Mouse (Mus musculus): ENCODE data around the gene Acot3.
"Not testable (repeated sequence)": the region's sequence is repeated elsewhere in the genome, so short reads cannot be mapped to it uniquely, and the experiment has no call there.

Acot3 gene

DNA sequence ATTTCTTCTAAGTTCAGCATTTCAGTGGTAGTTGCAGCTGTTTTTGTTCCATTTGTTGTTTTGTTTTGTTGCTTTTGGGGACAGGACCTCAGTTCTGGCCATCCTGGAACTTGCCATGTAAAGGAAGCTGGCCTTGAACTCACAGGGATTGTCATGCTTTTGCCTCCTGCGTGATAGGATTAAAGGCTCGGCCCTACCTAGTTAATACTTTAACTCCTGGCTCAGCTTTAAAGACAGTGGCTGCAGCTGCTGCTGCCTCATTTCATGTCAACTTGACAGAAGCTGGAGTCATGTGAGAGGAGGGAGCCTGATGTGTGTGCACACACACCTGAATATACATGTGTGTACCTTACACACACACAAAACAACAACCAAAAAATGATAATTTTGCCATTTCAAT is 7.9 kb upstream of the Acot3 start:
- no peak for DNase-seq

DNA sequence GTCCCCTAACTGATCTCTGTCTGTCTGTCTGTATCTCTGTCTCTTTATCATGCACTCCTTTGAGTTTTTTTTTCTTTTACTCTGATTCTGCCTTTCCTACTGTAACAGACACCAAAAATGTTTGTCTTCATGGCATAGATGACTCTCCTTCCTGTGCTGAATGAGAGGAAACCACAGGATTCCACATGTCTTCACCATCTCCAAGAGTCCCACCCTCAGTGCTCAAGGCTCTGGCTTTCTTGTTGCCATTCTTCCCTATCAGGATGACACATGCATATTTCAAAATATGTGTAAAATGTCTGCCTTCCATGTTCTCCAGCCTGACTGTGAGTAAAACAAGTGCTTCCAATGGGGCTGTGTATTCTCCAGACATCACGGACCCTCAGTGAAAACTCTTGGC is 5.0 kb upstream of the Acot3 start:
- DNase-seq, result no peak

DNA sequence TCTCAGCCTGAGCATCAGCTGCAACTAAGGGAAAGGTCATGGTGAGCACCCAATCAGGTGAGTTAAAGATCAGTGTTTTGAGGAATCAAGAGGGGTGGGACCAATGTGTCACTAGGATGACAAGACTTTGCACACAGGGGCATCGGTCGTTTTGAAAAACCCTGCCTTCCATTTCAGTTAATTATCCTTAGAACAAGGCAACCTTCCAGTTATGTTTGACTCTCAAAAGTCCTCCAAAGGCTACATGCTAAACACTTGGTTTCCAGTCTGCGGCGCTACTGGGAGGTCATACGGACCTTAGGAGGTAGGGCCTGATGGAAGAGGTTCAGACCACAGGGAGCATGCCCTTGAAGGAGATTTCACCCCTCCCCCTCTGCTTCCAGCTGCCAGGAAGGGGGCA is 1.2 kb upstream of the Acot3 start:
- not testable (repeated sequence) for DNase-seq

DNA sequence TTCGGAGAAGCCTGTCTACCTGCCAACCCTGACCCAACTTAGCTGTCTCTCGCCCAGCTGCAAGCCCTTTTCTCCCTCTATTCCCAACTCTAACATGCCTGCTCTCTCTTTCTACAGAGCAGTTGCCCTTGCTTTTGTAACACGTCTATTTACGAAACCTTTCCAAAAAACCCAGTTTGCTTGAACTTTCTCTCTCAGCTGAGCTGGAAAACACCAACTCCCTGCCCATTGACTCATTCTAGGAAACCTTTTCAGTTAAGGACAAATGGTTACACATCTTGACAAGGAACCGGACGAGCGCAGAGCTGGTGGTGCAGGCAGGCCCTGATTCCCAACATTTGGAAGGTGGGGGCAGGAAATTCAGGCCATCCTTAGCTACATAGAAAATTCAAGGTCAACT is 665 bp downstream of the Acot3 start:
- DNase-seq, result no peak

DNA sequence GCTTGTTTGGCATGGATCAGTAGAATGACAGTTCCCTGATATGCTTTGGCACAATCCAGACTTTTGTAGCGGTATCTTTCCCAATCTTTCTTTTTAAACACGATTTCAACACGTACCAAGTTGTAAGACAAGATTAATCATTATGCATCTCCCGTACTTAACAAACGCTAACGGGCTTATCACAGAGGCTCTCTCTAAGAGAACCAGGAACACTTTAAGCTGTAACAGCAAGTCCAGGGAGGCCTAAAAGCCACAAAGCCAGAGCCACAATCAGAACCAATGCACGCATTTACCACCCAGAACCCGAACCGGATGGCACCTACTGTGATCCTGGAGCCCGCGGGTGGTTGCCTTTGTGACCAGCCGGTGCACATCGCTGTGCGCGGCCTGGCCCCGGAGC is 1.2 kb downstream of the Acot3 start:
- no peak for DNase-seq

DNA sequence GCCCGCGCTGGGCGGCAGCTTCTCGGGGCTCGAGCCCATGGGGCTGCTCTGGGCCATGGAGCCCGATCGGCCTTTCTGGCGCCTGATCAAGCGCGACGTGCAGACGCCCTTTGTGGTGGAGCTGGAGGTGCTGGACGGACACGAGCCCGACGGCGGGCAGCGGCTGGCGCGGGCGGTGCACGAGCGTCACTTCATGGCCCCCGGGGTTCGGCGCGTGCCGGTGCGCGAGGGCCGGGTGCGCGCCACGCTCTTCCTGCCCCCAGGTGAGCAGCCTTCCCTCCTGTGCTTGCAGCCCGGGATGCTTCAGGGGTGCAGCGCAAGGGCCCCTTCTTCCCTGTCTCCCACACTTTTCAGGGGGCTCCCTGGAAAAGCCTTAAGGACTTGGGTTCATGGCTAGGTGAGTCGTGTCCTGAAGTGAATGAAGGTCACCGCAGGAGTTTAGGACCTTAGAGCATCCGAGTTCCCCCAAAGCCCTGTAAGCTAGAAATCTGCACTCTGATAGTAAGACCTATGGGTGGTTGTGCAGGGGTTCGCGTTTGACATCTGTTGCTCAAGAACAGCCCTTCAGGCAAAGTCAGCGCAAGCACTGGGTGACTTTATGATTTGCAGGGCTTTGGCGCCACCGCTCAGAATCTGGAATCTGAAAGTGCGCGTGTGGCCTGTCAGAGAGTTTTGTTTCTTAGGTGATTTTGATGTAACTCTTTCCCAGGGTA is 1.9 kb downstream of the Acot3 start:
- peak; percentile 17 for DNase-seq

DNA sequence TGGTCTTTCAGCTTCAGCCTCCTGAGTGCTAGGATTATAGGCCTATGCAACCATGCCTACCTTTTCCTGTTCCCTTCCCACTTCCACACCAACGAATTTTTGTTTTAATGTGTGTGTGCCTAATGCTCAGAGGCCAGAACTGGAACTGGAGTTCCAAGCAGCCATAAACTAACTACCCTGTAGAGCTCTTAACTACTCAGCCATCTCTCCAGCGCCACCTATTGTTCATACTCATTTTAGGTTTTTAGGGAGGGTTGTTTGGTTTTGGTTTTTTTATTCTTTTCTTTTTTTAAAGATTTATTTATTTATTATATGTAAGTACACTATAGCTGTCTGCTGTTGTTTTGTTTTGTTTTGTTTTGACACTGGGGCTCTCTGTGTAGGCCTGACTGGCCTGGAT is 9.0 kb downstream of the Acot3 start:
- DNase-seq, result peak; percentile 29

DNA sequence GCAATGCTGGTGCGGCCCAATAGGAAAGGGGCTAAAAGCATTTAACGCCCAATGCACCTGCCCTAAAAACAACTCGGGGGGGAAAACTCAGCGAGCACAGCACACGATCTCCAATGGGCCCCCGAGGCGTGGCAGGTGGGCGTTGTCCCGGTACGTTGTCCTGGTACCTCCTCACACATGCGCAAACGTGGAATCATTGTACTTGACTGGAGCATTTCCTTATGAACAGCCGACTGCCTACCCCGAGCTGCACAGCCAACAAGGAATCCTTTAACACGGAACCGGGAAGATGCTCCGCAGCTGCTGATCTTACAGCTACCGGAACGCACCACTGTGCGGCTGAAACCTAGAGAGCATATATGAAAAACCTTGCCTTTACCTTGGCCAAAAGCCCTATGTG is 10.4 kb downstream of the Acot3 start:
- no peak for DNase-seq

DNA sequence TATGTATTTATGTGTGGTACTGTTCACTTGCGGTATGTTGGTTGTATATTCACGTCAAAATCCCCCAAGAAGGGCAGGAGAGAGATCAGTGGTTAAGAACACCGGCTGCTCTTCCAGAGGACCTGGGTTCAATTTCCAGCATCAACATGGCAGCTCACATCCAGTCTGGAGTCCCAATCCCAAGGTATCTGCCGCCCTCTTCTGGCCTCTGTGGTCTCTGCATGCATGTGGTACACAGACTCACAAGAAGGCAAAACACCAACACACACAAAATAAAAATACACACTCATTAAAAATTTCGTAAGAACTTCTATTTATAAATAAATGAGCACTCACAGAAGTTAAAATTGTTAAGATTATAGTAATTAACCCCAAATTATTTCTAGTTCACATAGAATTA is 11.3 kb downstream of the Acot3 start:
- DNase-seq, result peak; percentile 21

DNA sequence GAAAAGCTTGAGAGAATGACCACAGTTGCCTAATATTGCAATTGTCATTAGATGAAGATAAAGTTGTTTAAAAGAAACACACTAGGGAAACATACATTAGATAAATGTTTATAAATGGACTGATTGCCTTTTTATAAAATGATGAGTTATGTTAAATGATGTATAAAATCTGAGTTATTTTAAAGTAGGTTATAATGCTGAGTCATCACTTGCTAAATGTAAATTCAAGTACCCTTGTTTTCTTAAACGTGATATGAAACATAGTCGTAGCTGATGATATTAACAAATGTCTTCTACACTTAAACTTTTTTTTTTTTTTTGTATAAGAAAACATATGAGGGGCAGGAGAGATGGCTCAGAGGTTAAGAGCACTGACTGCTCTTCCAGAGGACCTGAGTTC is 11.9 kb downstream of the Acot3 start:
- DNase-seq, result no peak

DNA sequence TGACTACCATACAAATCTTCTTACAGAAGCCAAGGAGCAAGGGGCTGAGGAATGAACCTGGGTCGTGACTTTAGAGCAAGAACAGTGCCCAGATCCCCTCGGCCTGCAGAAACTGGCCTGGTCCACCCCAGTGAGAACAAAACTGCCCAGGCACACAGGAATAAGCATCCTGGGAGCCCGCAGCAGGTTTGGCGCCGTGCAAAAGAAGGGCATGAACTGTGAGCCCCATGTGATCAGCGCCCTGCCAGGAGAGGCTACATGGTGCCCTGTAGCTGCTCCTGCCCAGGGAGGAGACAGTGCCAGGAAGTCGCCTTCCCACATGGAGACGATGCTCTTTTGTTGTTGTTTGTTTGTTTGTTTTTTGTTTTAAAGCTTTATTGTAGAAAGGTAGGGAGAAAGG is 12.7 kb downstream of the Acot3 start:
- DNase-seq, result no peak

DNA sequence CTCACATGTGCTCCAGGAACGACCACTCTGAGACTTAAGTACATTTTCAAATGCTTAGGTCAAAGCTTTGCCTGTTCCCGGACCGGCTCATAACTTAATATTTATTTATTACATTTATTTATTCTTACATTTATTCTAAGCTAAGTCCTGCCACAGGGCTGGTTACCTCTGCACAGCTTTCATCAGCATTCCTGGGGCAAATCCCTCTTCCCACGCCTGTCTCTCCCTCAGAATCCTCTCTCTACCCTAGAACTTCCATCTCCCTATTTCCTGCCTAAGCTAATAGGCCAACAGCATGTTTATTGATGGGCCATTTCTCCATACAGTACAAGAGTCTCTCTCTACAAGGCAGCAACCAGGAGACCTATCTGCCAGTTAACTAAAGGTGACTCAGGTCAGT is 15.8 kb downstream of the Acot3 start:
- DNase-seq, result no peak

DNA sequence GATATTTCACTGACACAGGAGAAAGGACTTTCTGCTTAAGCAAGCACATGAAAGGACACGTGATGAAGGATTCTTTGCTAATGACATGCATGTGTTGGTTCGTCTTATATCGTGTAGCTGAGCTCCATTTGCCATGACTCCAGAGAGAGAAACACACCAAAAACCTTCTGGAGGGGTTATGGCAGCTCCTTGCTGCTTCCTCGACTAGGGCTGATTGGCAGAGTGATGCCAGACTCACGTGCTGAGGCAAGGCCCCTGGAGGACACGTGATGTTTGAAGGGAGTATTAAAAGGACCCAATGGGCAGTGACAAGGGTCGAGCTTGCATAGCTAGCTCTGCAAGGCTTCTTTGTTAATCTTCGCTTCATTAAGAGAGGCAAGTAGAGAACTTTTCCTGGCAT is 16.4 kb downstream of the Acot3 start:
- DNase-seq, result no peak

DNA sequence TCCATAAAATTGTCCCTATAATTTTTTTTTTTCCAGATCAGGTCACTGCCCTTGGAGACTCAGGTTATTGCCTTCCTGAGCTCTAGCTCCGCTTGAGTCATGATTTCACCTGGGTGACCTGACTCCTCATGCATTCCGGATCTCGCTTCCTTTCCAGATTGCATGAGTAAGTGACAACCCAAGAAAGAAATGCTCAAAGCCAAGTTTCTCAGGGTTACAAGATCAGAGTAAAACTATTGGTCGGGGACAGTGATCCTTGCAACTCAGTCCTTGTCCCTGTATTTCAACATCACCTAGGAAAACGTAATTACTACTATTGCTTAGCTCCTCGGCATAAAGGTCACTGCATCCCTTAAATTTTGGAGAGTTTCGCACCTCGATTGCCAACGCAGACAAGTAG is 17.0 kb downstream of the Acot3 start, which contains the start of gene Acot5:
Gene Acot5, plus strand, starts transcription at position 340 of the 400 bp plus-strand sequence.
- no peak for DNase-seq

DNA sequence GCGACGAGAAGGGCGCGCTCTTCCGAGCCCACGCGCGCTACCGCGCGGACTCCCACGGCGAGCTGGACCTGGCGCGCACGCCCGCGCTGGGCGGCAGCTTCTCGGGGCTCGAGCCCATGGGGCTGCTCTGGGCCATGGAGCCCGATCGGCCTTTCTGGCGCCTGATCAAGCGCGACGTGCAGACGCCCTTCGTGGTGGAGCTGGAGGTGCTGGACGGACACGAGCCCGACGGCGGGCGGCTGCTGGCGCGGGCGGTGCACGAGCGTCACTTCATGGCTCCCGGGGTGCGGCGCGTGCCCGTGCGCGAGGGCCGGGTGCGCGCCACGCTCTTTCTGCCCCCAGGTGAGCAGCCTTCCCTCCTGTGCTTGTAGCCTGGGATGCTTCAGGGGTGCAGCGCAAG is 17.6 kb downstream of the Acot3 start:
- peak; percentile 33 for DNase-seq

DNA sequence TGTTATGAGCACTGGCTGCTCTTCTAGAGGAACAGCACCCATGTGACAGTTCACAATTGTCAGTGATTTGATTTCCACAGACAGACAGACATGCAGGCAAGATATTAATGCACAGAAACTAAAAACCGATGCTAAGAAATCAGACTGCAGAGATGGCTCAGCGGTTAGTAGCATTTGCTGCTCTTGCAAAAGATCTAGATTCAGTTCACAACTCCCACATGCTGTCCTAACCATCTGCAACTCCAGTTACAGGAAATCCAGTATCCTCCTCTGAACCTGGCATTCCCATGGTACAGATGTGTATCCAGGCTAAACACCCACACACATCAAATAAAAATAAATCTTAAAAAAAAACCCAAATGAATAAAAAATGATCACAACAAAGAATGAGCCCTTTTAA is 19.8 kb downstream of the Acot3 start:
- no peak for DNase-seq

DNA sequence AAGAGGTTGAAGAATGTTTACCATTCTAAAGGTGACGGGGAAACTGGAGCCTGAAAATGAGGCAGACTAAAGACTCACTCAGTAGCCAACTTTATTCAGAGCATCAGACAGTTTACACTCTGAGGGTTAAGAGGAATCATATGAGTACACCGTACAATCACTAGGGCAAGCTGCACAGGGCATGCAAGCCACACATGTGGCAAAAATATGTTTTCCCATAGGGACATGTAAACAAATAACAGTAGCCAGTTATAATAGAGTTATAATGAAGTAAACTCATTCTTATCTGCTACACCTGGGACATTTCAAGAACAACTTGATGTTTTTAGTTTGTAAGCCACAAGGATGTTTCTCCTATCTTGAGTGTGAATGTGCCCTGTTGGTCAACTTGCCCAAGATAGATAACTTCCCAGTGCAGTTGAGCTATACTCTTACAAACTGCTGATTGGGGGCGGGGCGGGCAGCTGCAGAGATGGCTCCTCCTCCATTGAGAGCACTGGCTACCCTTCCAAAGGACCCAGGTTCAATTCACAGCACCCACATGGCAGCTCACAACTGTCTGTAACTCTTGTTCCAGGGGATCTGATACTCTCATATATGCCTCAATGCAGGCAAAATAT is 25.5 kb downstream of the Acot3 start:
- DNase-seq, result no peak

DNA sequence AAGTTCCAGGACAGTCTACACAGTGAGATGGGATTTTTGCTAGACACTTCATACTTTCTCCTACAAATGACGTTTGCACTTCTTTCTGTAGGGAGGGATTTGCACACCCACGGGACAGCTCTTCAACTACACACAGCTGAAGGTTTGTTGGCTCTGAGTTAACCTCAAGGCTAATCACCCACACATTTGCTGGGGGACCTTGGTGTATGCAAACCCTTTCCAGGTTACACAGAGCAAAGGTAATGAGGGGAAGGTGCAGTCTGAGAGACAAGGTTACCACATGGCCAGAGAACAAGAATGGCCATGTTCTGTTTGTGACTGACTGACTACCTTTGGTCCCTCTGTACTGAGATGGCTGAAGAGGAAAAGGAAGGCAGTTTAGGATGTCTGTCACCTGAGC is 31.9 kb downstream of the Acot3 start:
- DNase-seq, result no peak

DNA sequence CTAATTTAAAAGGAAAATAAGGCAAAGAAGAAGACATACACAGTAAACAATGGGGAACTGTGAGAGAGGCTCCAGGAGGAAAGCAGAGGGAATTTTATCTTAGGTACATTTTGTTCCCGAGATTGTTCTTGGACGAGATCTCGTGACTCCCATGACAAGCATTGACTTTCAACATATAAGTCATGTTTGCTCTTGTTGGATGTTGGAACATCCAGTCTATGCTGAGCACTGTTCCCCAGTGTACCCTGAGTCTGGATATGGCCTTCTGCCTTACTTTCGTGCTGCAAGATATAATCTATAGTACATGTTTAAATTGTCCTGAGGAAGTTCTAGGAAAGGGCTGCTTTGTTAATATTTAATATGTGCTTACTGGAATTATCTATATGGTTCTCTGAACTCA is 32.6 kb downstream of the Acot3 start:
- no peak for DNase-seq

DNA sequence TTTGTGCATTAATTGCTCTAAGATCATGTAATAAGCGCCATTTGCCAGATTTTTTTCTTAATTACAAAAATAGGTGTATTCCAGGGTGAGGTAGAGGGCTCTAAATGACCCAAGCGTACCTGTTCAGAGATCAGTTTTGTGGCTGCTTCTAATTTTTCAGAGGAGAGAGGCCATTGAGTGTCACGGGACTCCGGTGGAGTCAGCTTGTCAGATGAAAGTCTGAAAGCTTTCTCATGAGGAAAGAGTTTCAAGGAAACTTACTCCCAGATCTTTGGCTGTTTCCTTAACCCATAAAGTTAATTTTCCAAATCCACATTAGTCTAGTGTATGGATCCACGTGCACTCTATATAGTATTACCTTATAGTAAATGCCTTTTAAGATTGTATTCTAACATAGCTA is 42.7 kb downstream of the Acot3 start:
- not testable (repeated sequence) for DNase-seq

DNA sequence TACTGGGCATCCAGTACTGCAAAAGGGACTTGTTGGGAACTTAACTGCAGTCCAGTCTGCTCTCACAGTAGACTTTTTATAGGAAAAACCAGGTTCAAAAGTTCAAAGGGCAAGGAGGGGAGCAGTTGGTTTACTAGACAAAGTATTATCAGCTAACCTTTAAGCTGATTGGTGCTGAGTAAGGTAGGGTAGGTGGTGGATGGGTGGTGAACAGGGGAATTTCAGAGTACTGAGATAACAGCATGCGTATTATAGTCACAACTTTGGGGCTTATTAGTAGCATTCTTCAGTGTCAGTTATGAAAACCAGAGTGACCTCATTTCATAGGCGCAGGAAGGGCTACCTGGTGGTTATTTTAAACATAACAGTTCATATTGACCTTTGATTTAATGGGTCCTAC is 47.7 kb downstream of the Acot3 start:
- no peak for DNase-seq

DNA sequence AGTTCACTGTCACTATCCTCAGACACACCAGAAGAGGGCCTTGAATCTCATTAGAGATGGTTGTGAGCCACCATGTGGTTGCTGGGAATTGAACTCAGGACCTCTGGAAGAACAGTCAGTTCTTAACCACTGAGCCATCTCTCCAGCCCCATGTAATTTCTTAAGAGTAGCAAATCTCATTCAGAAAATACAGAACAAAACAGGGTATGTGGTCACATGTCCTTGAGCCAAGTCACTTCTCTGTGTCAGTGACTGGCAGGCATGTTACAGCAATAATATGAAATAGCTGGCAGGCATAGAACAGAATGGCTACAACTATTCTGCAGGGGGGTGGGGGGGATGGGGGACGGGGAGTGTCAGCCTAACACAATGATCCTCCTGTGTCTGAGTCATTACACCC is 48.1 kb downstream of the Acot3 start:
- DNase-seq, result no peak

DNA sequence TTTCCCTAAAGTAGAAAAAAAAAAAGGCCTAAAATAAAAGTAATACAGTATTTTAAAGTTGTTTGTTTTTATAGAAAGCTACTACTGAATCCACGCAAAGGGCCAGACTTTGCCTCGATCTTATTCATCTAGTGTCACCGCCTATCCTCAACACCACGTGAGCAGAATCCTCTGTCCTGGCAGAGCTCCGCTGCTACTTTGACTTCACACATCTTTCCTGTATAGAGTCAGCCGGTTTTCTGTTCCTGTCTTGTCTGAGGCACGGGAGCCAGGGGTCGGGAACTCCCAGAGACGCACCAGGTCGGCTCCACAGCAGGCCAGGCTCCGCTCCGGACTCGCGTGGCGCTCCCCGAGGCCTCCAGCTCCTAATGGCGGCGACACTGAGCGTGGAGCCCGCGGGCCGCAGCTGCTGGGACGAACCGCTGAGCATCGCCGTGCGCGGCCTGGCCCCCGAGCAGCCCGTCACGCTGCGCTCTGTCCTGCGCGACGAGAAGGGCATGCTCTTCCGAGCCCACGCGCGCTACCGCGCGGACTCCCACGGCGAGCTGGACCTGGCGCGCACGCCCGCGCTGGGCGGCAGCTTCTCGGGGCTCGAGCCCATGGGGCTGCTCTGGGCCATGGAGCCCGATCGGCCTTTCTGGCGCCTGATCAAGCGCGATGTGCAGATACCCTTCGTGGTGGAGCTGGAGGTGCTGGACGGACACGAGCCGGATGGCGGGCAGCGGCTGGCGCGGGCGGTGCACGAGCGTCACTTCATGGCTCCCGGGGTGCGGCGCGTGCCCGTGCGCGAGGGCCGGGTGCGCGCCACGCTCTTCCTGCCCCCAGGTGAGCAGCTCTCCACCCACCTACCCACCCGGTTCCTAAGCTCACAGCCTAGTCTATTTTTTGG is 48.9 kb downstream of the Acot3 start, which contains the start of gene Acot6:
Gene Acot6, plus strand, starts transcription at position 51 of the 889 bp plus-strand sequence.
- DNase-seq, result peak; percentile 38

DNA sequence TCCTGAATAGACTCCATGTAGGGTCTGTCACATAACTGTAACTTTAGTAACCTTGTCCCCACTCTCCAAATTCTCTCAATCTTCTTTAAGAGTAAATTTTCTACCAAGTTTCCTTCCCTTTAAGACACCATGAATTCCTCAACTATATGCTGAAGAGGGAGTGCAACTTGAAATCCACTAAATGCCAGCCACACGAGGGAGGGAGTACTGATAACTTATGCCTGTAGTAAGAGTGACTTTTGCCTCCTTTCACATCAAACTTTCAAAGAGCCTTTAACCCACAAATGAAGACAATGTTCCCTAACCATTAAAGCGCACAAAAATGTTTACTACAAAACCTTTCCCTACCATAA is 49.5 kb downstream of the Acot3 start:
- DNase-seq, result no peak

All from lung, postnatal 14 days (tissue).